Mouse (Mus musculus) olfactory bulb, adult 2 months (tissue): ENCODE measurements around the gene Gm28171. TPM values are rescaled to one million over a fixed set of nuclear protein-coding genes. Genes with fewer than 3 reads are reported as not detected.
"Not testable (repeated sequence)": the region's sequence is repeated elsewhere in the genome, so short reads cannot be mapped to it uniquely, and the experiment has no call there.

Experiments used
- H3K27ac ChIP-seq: fragments of 200-500 bp; 2 replicates; pipeline ENCODE4 v1.5.1; 2012; ENCODE audit warnings: low read depth, low read length; ENCODE audit not compliant: insufficient read depth
- H3K4me1 ChIP-seq: fragments of 200-500 bp; 2 replicates; pipeline ENCODE4 v1.6.1; 2012; ENCODE audit warnings: low read length; ENCODE audit not compliant: control insufficient read depth, insufficient read depth
- H3K4me3 ChIP-seq: fragments of 200-500 bp; 2 replicates; pipeline ENCODE4 v1.5.1; 2012; ENCODE audit warnings: mild to moderate bottlenecking, low read depth, low read length, moderate library complexity; ENCODE audit not compliant: insufficient read depth
- WGBS: fragments of 180-500 bp; shearing (Covaris S2); methylation state at CpG from one replicate; pipeline ENCODE4 v1.1.7; 2018; 5-methylcytosine and 5-hydroxymethylcytosine counted together
- polyA plus RNA-seq: library from polyadenylated mRNA; stranded (reverse); fragments of >200 nt; gene quantifications from 2 replicates; pipeline ENCODE4 v1.2.4, GENCODE M21; 2012; ENCODE audit warnings: low replicate concordance; ENCODE audit not compliant: missing spikeins, insufficient read depth, insufficient read length

Gene Gm28171
- not detected in 2 replicates for polyA plus RNA-seq

- H3K4me1 ChIP-seq, H3K27ac ChIP-seq, H3K4me3 ChIP-seq: not testable (repeated sequence)
- 0% methylated on average over 1 of the region's 1 CpGs for WGBS
Observed at GRCm38 (mm10) chrY:5793095-5793494, at the start of gene Gm28171. TSS of gene Gm28171 (plus strand) at chrY:5793395.

Other genes starting within 250 kb of the Gm28171 start
- not detected in 2 replicates for gene Gm21854, start 136.4 kb upstream of the Gm28171 start, polyA plus RNA-seq
- gene Gm20914, start 67.4 kb upstream of the Gm28171 start, polyA plus RNA-seq: not detected in 2 replicates
- gene Gm21778, start 149.1 kb downstream of the Gm28171 start, polyA plus RNA-seq: not detected in 2 replicates